Mouse (Mus musculus): ENCODE data around the gene Gja4. TPM values are rescaled to one million over a fixed set of nuclear protein-coding genes. Genes with fewer than 3 reads are reported as not detected.

Gene Gja4
- polyA plus RNA-seq (2014; fragmentation: Nextera tagmentation; extraction: Ambion mirVana), result 20.9 and 21.4 TPM in 2 replicates

DNA sequence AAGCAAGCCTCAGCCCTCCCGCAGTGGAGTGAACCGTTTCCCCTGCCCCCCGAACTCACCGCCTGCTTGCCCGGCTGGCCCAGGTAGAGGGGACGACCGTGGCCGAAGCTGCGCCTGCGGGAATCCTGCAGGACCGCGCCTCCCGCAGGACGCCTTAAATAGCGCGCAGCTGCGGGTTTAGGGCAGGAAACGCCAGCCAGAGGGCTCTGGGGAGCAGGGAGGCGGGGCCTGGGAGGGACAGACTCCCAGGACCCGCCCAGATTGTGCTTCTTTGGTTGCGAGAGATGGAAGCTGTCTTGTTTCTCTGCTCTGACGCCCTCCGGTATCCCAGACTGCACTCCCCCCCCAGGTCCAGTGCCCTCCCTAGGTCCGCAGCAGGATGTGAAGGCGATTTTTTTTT lies at the start of gene Gja4:
Gene Gja4 (minus strand): TSS at position 179 of the 400 bp plus-strand sequence.
- Histone ChIP-seq H3K9me3 (replicated peaks; ENCODE audit: control insufficient read depth, low read length) (no peaks in the 10 kb centered on the region), H3K4me1 (ENCODE audit: control insufficient read depth, insufficient read depth, low read length) (no peaks in the 10 kb centered on the region), H3K9ac (ENCODE audit: low read length) (peak within 1 kb of the TSS; percentile 55), H3K27me3 (replicated peaks; ENCODE audit: control insufficient read depth, insufficient read depth, low read length) (no peaks in the 10 kb centered on the region), H3K27ac (ENCODE audit: low read depth, low read length) (no peak within 1 kb of the TSS), H3K4me3 (ENCODE audit: low read depth, low read length) (peak within 1 kb of the TSS; percentile 38), H3K36me3 (ENCODE audit: control insufficient read depth, insufficient read depth, low read length) (no peaks in the 10 kb centered on the region), H3K4me2 (ENCODE audit: low read length) (peak within 1 kb of the TSS; percentile 66)
- 0% methylated on average over 25 of the region's 25 CpGs for WGBS
- ATAC-seq (peak; percentile 85), DNase-seq (ENCODE audit: low spot score) (peak; percentile 88)

DNA sequence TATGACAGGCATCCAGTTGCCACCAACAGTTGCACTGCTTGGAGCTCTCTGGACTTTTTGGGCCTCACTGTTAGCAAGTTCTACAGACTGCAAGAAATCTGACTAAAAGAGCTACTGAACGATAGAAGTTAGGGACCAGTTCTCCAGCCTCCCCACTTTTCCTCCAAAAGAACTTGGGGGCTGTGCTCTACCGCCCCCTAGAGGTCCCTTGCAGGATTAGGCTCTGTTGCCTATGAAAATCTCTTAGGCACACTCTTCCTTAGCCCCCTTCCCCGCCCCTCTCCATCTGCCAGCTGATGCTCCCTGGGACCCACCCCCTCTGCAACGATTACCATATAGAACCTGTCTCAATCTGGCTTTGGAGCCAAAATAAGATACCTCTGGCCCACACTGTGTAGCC lies 49.5 kb upstream of the Gja4 start:
- H3K27ac ChIP-seq (ENCODE audit: low read depth, low read length), result no peak overlapping the region
- no peak overlapping the region for H3K4me2 ChIP-seq (ENCODE audit: low read length)
- no peaks in the 10 kb centered on the region for H3K4me1 ChIP-seq (ENCODE audit: control insufficient read depth, insufficient read depth, low read length)
- H3K9ac ChIP-seq (ENCODE audit: low read length), result no peak overlapping the region
- no peak overlapping the region for H3K4me3 ChIP-seq (ENCODE audit: low read depth, low read length)
- no peaks in the 10 kb centered on the region for H3K9me3 ChIP-seq (replicated peaks; ENCODE audit: control insufficient read depth, low read length)
- 57% methylated on average over 4 of the region's 4 CpGs for WGBS
- H3K36me3 ChIP-seq (ENCODE audit: control insufficient read depth, insufficient read depth, low read length), result no peaks in the 10 kb centered on the region
- no peaks in the 10 kb centered on the region for H3K27me3 ChIP-seq (replicated peaks; ENCODE audit: control insufficient read depth, insufficient read depth, low read length)
- ATAC-seq, result no peak
- DNase-seq (ENCODE audit: low spot score), result no peak

GRCm38 (mm10) chr4:127362520-127362919 lies 48.7 kb upstream of the Gja4 start:
- no peak for ATAC-seq
- WGBS, result 86% methylated on average over 3 of the region's 3 CpGs

DNA sequence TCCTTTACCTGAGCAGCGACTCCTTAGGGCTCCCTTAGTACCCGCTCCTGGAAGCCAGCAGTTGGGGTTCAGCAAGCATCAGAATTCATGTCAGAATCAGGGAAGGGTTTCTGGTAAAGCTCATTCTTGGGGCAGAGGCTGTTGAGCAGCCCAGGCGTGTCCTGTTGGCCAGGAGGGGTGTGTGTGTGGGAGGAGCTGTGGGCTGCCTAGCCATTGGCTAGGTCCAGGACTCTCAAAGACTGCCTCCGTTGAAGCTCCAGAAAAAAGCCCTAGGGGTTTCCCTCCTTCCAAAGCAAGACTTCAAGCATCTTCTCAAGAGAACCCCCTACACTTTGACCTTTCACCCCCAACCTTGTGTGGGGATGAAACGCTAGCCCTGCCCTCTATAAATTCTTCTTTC lies 44.2 kb upstream of the Gja4 start, which contains the start of gene Gjb5:
Gene Gjb5 (minus strand): TSS at position 164 of the 400 bp plus-strand sequence.
- no peak for DNase-seq (ENCODE audit: low spot score)

More at GRCm38 (mm10) chr4:127362520-127362919, 48.7 kb upstream of the Gja4 start:
- no peaks in the 10 kb centered on the region for H3K36me3 ChIP-seq (ENCODE audit: control insufficient read depth, insufficient read depth, low read length)
- DNase-seq (ENCODE audit: low spot score), result no peak
- no peak overlapping the region for H3K27ac ChIP-seq (ENCODE audit: low read depth, low read length)
- H3K4me1 ChIP-seq (ENCODE audit: control insufficient read depth, insufficient read depth, low read length), result no peaks in the 10 kb centered on the region
- no peak overlapping the region for H3K4me2 ChIP-seq (ENCODE audit: low read length)
- H3K9ac ChIP-seq (ENCODE audit: low read length), result no peak overlapping the region
- H3K27me3 ChIP-seq (replicated peaks; ENCODE audit: control insufficient read depth, insufficient read depth, low read length), result no peaks in the 10 kb centered on the region
- no peak overlapping the region for H3K4me3 ChIP-seq (ENCODE audit: low read depth, low read length)
- H3K9me3 ChIP-seq (replicated peaks; ENCODE audit: control insufficient read depth, low read length), result no peaks in the 10 kb centered on the region

DNA sequence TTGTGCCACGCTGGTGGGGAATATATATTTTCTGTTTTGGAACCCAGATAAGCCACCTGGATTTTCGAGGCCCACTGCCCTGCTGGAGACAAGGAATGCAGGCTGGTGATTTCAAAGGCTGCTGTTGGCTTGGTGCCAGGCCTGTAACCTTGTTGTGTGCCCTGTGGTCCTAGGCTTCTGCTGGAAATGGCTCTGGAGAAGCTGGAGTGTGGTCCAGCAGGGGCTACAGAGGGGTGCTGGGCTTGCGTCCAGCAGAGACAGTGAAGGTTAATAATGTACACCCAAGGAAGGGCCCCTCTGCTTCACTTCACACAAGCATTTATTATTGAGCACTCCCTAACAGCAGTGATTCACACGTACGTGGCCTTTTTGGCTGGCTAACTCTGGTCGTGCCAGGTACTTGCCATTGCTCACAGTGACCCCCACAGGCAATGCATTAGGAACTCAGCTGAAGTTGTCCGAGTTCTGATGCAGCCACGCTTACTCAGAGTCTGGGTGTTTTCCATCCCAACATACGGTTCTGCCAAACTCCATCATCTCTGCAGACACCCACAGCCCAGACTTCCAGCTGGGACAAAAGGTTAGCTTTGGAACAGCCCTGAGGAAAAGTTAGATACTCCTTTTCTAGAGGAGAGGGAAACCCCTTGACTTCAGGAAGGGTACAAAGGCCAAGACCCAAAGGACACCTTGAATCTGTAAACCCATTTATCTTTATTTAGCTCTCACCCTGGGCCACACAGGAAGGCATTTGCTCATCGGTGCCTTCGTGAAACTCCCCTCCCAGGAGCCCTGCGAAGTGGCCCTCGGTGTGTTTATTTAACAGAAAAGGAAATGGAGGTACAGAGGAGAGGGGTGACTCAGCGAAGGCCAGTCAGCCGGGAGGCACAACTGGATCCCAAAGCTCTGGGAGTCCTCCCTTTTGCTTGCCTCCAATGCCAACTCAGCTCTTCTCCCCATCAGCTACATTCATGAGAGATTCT lies 41.0 kb upstream of the Gja4 start:
- Histone ChIP-seq H3K4me3 (ENCODE audit: low read depth, low read length) (no peak overlapping the region), H3K27ac (ENCODE audit: low read depth, low read length) (no peak overlapping the region), H3K9ac (ENCODE audit: low read length) (no peak overlapping the region), H3K4me1 (ENCODE audit: control insufficient read depth, insufficient read depth, low read length) (no peaks in the 10 kb centered on the region), H3K27me3 (replicated peaks; ENCODE audit: control insufficient read depth, insufficient read depth, low read length) (no peaks in the 10 kb centered on the region), H3K4me2 (ENCODE audit: low read length) (no peak overlapping the region), H3K9me3 (replicated peaks; ENCODE audit: control insufficient read depth, low read length) (no peaks in the 10 kb centered on the region), H3K36me3 (ENCODE audit: control insufficient read depth, insufficient read depth, low read length) (no peaks in the 10 kb centered on the region)
- 75% methylated on average over 15 of the region's 15 CpGs for WGBS
- no peak for DNase-seq (ENCODE audit: low spot score)
- no peak for ATAC-seq

More for the DNA sequence above, 44.2 kb upstream of the Gja4 start, which contains the start of gene Gjb5:
- WGBS, result 31% methylated on average over 5 of the region's 5 CpGs
- H3K4me1 ChIP-seq (ENCODE audit: control insufficient read depth, insufficient read depth, low read length), result no peaks in the 10 kb centered on the region
- no peak within 1 kb of the TSS for H3K27ac ChIP-seq (ENCODE audit: low read depth, low read length)
- no peaks in the 10 kb centered on the region for H3K27me3 ChIP-seq (replicated peaks; ENCODE audit: control insufficient read depth, insufficient read depth, low read length)
- no peak within 1 kb of the TSS for H3K9ac ChIP-seq (ENCODE audit: low read length)
- no peak within 1 kb of the TSS for H3K4me2 ChIP-seq (ENCODE audit: low read length)
- H3K9me3 ChIP-seq (replicated peaks; ENCODE audit: control insufficient read depth, low read length), result no peaks in the 10 kb centered on the region
- ATAC-seq, result no peak
- H3K4me3 ChIP-seq (ENCODE audit: low read depth, low read length), result no peak within 1 kb of the TSS
- no peaks in the 10 kb centered on the region for H3K36me3 ChIP-seq (ENCODE audit: control insufficient read depth, insufficient read depth, low read length)

DNA sequence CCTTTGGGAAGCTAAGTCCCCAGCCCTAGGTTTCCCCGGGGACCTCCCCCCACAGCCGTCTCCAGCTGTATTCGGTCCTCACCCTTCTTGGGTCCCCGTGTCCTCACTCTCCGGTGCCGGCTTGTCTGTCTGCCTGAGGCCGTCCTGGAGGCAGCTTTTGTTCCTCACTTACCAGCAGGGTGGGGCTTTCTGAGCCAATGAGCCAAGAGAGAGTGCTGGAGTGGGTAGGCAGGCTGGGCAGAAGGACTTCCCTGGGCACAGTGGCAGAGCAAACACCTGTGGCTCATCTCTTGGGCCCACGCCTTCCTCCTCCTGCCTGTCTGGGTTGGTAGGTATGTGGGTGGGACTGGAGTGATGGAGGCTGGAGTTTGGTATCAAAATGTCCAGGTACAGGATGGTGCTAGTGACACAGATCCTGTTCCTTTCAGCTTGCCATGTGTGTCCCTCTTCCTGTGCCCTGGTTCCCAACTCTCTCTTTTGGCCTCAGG lies 40.2 kb upstream of the Gja4 start, which contains the start of gene Gjb4:
Gene Gjb4 (minus strand): TSS at position 131 of the 488 bp plus-strand sequence.
- H3K4me2 ChIP-seq (ENCODE audit: low read length), result no peak within 1 kb of the TSS
- H3K4me1 ChIP-seq (ENCODE audit: control insufficient read depth, insufficient read depth, low read length), result no peaks in the 10 kb centered on the region
- H3K9me3 ChIP-seq (replicated peaks; ENCODE audit: control insufficient read depth, low read length), result no peaks in the 10 kb centered on the region
- WGBS, result 31% methylated on average over 8 of the region's 8 CpGs
- no peak within 1 kb of the TSS for H3K9ac ChIP-seq (ENCODE audit: low read length)
- no peak within 1 kb of the TSS for H3K4me3 ChIP-seq (ENCODE audit: low read depth, low read length)
- H3K36me3 ChIP-seq (ENCODE audit: control insufficient read depth, insufficient read depth, low read length), result no peaks in the 10 kb centered on the region
- H3K27me3 ChIP-seq (replicated peaks; ENCODE audit: control insufficient read depth, insufficient read depth, low read length), result no peaks in the 10 kb centered on the region
- no peak within 1 kb of the TSS for H3K27ac ChIP-seq (ENCODE audit: low read depth, low read length)
- no peak for DNase-seq (ENCODE audit: low spot score)
- ATAC-seq, result no peak

- H3K27me3 ChIP-seq (replicated peaks; ENCODE audit: control insufficient read depth, insufficient read depth, low read length), result no peaks in the 10 kb centered on the region
- H3K9ac ChIP-seq (ENCODE audit: low read length), result no peak overlapping the region
- no peak overlapping the region for H3K27ac ChIP-seq (ENCODE audit: low read depth, low read length)
- no peaks in the 10 kb centered on the region for H3K36me3 ChIP-seq (ENCODE audit: control insufficient read depth, insufficient read depth, low read length)
- H3K4me1 ChIP-seq (ENCODE audit: control insufficient read depth, insufficient read depth, low read length), result no peaks in the 10 kb centered on the region
- DNase-seq (ENCODE audit: low spot score), result no peak
- H3K4me2 ChIP-seq (ENCODE audit: low read length), result no peak overlapping the region
- no peaks in the 10 kb centered on the region for H3K9me3 ChIP-seq (replicated peaks; ENCODE audit: control insufficient read depth, low read length)
- WGBS, result 21% methylated on average over 1 of the region's 1 CpGs
- no peak overlapping the region for H3K4me3 ChIP-seq (ENCODE audit: low read depth, low read length)
- no peak for ATAC-seq
These were observed 38.8 kb upstream of the Gja4 start for GRCm38 (mm10) chr4:127352594-127352993.

- no peak overlapping the region for H3K4me2 ChIP-seq (ENCODE audit: low read length)
- WGBS, result 61% methylated on average over 4 of the region's 4 CpGs
- H3K9ac ChIP-seq (ENCODE audit: low read length), result no peak overlapping the region
- H3K4me1 ChIP-seq (ENCODE audit: control insufficient read depth, insufficient read depth, low read length), result no peaks in the 10 kb centered on the region
- DNase-seq (ENCODE audit: low spot score) (no peak), ATAC-seq (no peak)
- H3K9me3 ChIP-seq (replicated peaks; ENCODE audit: control insufficient read depth, low read length), result no peaks in the 10 kb centered on the region
- no peaks in the 10 kb centered on the region for H3K27me3 ChIP-seq (replicated peaks; ENCODE audit: control insufficient read depth, insufficient read depth, low read length)
- H3K27ac ChIP-seq (ENCODE audit: low read depth, low read length), result no peak overlapping the region
- no peaks in the 10 kb centered on the region for H3K36me3 ChIP-seq (ENCODE audit: control insufficient read depth, insufficient read depth, low read length)
- no peak overlapping the region for H3K4me3 ChIP-seq (ENCODE audit: low read depth, low read length)
These were observed 35.9 kb upstream of the Gja4 start for GRCm38 (mm10) chr4:127349560-127350300.
